Mouse (Mus musculus): ENCODE results near the gene Emc10. TPM values are rescaled to one million over a fixed set of nuclear protein-coding genes. Genes with fewer than 3 reads are reported as not detected.

Gene Emc10
- polyA plus RNA-seq, 1 experiment = 26.0 TPM

DNA sequence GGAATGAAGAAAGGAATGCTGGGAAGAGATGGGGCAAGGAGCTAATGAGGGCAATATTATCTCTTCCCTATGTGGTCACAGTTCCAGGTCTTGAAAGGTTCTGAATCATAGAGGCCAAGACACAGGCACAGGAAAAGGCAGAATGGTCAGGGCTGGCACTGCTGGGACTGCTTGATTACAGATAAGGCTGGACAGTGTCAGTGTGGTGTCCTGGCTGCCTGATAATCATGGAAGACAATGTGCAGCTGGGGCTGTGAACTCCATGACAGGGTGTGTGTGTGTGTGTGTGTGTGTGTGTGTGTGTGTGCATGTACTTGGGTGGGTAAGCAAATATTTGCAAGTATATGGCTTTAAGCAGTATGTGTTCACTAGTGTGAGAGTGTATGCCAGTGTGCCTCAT, 11.2 kb upstream of the Emc10 start:
- Histone ChIP-seq H3K36me3 (ENCODE audit: control insufficient read depth) (no peaks in the 10 kb centered on the region), H3K4me1 (ENCODE audit: control insufficient read depth) (peaks cover 8% of the 10 kb centered on the region), H3K4me3 (replicated peaks) (no peak overlapping the region), H3K9me3 (ENCODE audit: control insufficient read depth, low read length) (peaks cover 8% of the 10 kb centered on the region), H3K27me3 (ENCODE audit: control insufficient read depth) (peaks cover 39% of the 10 kb centered on the region)
- TF ChIP-seq GATA1 (IDR thresholded peaks at IDR 0.05; ENCODE audit: low read length) = no peak
- no peak for TF ChIP-seq TAL1 (IDR thresholded peaks at IDR 0.05; ENCODE audit: low read length)

- peaks cover 2% of the 10 kb centered on the region; the same call in 1 of the 2 replicates for H3K36me3 ChIP-seq (ENCODE audit: control insufficient read depth)
- H3K4me1 ChIP-seq (ENCODE audit: control insufficient read depth) = peaks cover 32% of the 10 kb centered on the region
- TF ChIP-seq TAL1 (IDR thresholded peaks at IDR 0.05; ENCODE audit: low read length) = no peak
- TF ChIP-seq GATA1 (IDR thresholded peaks at IDR 0.05; ENCODE audit: low read length) = no peak
- H3K27me3 ChIP-seq (ENCODE audit: control insufficient read depth) = peaks cover 35% of the 10 kb centered on the region
- peaks cover 4% of the 10 kb centered on the region for H3K9me3 ChIP-seq (ENCODE audit: control insufficient read depth, low read length)
- H3K4me3 ChIP-seq (replicated peaks) = no peak overlapping the region
These were observed 5.3 kb upstream of the Emc10 start for GRCm38 (mm10) chr7:44501563-44502115.

- Histone ChIP-seq H3K9me3 (ENCODE audit: control insufficient read depth, low read length) (peaks cover 4% of the 10 kb centered on the region), H3K4me3 (replicated peaks) (no peak overlapping the region), H3K36me3 (ENCODE audit: control insufficient read depth) (peaks cover 2% of the 10 kb centered on the region), H3K27me3 (ENCODE audit: control insufficient read depth) (peaks cover 34% of the 10 kb centered on the region), H3K4me1 (ENCODE audit: control insufficient read depth) (peaks cover 44% of the 10 kb centered on the region)
- no peak for TF ChIP-seq GATA1 (IDR thresholded peaks at IDR 0.05; ENCODE audit: low read length)
- no peak for TF ChIP-seq TAL1 (IDR thresholded peaks at IDR 0.05; ENCODE audit: low read length)
These were observed 3.7 kb upstream of the Emc10 start for GRCm38 (mm10) chr7:44500046-44500445.

- TF ChIP-seq TAL1 (IDR thresholded peaks at IDR 0.05; ENCODE audit: low read length) = no peak
- TF ChIP-seq GATA1 (IDR thresholded peaks at IDR 0.05; ENCODE audit: low read length) = no peak
- Histone ChIP-seq H3K4me1 (ENCODE audit: control insufficient read depth) (peaks cover 54% of the 10 kb centered on the region), H3K27me3 (ENCODE audit: control insufficient read depth) (peaks cover 28% of the 10 kb centered on the region), H3K4me3 (replicated peaks) (no peak overlapping the region), H3K36me3 (ENCODE audit: control insufficient read depth) (peaks cover 12% of the 10 kb centered on the region), H3K9me3 (ENCODE audit: control insufficient read depth, low read length) (no peaks in the 10 kb centered on the region)
These were observed 2.6 kb upstream of the Emc10 start for GRCm38 (mm10) chr7:44498922-44499321.

DNA sequence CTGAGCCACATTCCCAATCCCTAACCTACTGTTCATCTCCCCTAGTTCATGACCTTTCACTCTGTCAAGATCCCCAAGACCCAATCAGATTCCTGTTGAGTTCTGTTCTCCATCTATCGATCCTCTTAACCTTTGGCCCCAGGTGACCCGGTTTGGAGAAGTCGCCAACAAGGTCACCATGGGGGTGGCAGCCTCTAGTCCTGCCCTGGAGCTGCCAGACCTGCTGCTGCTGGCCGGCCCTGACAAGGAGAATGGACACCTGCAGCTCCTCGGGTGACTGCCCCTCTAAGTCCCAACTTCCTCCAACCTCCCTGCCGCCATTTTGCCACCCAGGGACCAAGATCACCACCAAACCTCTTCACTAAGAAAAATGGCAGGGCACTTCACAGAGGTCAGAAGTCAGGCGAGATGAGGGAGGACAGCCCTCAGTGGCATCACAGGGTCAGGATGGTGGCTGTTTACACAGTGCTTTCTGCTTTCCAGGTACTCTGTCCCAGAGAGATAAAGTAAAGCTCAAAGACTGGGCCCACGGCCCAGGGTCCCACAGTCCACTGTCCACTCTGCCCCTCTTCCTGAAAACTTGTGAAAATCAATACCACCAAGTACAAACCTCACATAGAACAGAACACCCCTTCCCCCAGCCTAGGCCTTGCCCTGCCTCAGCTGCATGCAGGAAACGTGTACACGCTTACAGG, 1.2 kb upstream of the Emc10 start:
- peaks cover 17% of the 10 kb centered on the region for H3K27me3 ChIP-seq (ENCODE audit: control insufficient read depth)
- peaks cover 26% of the 10 kb centered on the region for H3K36me3 ChIP-seq (ENCODE audit: control insufficient read depth)
- peak overlapping the region; percentile 84 for H3K4me3 ChIP-seq (replicated peaks)
- TF ChIP-seq GATA1 (IDR thresholded peaks at IDR 0.05; ENCODE audit: low read length) (no peak), TAL1 (IDR thresholded peaks at IDR 0.05; ENCODE audit: low read length) (no peak)
- H3K4me1 ChIP-seq (ENCODE audit: control insufficient read depth) = peaks cover 65% of the 10 kb centered on the region
- no peaks in the 10 kb centered on the region for H3K9me3 ChIP-seq (ENCODE audit: control insufficient read depth, low read length)

GRCm38 (mm10) chr7:44496771-44497109, 411 bp upstream of the Emc10 start:
- peaks cover 17% of the 10 kb centered on the region for H3K27me3 ChIP-seq (ENCODE audit: control insufficient read depth)
- TF ChIP-seq GATA1 (IDR thresholded peaks at IDR 0.05; ENCODE audit: low read length) (no peak), TAL1 (IDR thresholded peaks at IDR 0.05; ENCODE audit: low read length) (no peak; the same call in 2 of the 3 replicates)
- H3K4me3 ChIP-seq (replicated peaks) = peak overlapping the region; percentile 84
- H3K4me1 ChIP-seq (ENCODE audit: control insufficient read depth) = peaks cover 65% of the 10 kb centered on the region
- H3K9me3 ChIP-seq (ENCODE audit: control insufficient read depth, low read length) = no peaks in the 10 kb centered on the region
- peaks cover 34% of the 10 kb centered on the region for H3K36me3 ChIP-seq (ENCODE audit: control insufficient read depth)

GRCm38 (mm10) chr7:44495086-44495485, 1.2 kb downstream of the Emc10 start:
- no peaks in the 10 kb centered on the region for H3K9me3 ChIP-seq (ENCODE audit: control insufficient read depth, low read length)
- H3K4me3 ChIP-seq (replicated peaks) = peak overlapping the region; percentile 84
- peaks cover 10% of the 10 kb centered on the region for H3K27me3 ChIP-seq (ENCODE audit: control insufficient read depth)
- TF ChIP-seq GATA1 (IDR thresholded peaks at IDR 0.05; ENCODE audit: low read length) = no peak
- no peak for TF ChIP-seq TAL1 (IDR thresholded peaks at IDR 0.05; ENCODE audit: low read length)
- peaks cover 50% of the 10 kb centered on the region for H3K36me3 ChIP-seq (ENCODE audit: control insufficient read depth)
- H3K4me1 ChIP-seq (ENCODE audit: control insufficient read depth) = peaks cover 64% of the 10 kb centered on the region

DNA sequence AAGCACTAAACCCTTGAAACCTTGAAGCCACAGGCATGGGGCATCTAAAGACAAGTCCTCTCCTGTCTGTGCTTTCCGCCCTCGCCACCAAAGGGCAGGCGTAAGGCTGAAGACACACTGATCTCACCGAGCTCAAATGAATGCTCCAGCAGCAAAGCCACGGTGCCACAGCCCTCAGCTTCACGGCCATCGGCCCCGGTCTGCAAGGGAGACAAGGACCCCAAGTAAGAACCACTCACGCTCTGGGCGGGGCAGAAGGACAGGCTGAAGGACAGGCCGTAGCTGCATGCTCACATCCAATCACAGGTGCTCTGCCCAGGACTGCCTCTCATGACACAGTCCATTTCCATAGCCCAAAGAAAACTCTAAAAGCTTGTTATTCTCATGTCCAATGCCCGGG, 1.6 kb downstream of the Emc10 start:
- TF ChIP-seq TAL1 (IDR thresholded peaks at IDR 0.05; ENCODE audit: low read length) (no peak), GATA1 (IDR thresholded peaks at IDR 0.05; ENCODE audit: low read length) (no peak)
- H3K4me1 ChIP-seq (ENCODE audit: control insufficient read depth) = peaks cover 62% of the 10 kb centered on the region
- H3K27me3 ChIP-seq (ENCODE audit: control insufficient read depth) = peaks cover 6% of the 10 kb centered on the region
- H3K9me3 ChIP-seq (ENCODE audit: control insufficient read depth, low read length) = no peaks in the 10 kb centered on the region
- peaks cover 55% of the 10 kb centered on the region for H3K36me3 ChIP-seq (ENCODE audit: control insufficient read depth)
- peak overlapping the region; percentile 84 for H3K4me3 ChIP-seq (replicated peaks)

DNA sequence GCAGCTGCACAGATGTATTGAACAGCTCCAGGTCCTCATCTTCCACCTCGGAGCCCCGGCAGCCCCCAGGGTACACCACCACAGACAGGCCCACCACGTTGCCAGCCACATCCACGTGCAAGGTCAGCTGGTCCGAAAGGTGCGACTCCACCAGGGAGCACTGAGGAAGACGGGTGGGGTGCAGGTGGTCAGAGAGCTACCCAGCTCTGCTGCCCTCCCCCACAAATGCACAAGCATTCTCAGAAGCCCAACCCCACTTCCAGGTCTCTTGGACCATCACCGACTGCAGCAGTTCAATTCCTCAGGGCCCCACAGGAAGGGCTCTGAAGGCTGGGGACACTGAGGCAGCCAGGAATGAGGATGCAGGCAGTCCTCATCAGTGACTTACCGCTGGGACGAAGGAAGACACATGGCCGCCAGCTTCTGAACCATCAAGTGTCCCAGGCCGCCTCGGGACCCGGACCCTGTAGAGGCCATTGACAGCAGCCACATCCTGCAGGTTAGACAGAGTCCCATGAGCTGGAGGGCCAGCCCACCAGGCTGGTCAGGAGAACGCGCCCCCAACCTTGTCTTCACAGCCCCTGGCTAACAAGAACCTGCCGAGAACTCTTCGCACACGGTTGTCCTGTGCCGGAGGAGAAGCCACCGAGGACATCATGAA, 4.0 kb downstream of the Emc10 start:
- Histone ChIP-seq H3K4me3 (replicated peaks) (no peak overlapping the region), H3K4me1 (ENCODE audit: control insufficient read depth) (peaks cover 58% of the 10 kb centered on the region), H3K36me3 (ENCODE audit: control insufficient read depth) (peaks cover 73% of the 10 kb centered on the region), H3K27me3 (ENCODE audit: control insufficient read depth) (no peaks in the 10 kb centered on the region), H3K9me3 (ENCODE audit: control insufficient read depth, low read length) (no peaks in the 10 kb centered on the region)
- TF ChIP-seq TAL1 (IDR thresholded peaks at IDR 0.05; ENCODE audit: low read length) = no peak
- TF ChIP-seq GATA1 (IDR thresholded peaks at IDR 0.05; ENCODE audit: low read length) = no peak

Measured in erythroblast, embryonic 14.5 days (primary cell).